Mouse (Mus musculus) neural tube, embryonic 14.5 days (tissue): ENCODE data around the gene Acvr1c. TPM values are rescaled to one million over a fixed set of nuclear protein-coding genes. Genes with fewer than 3 reads are reported as not detected.

ENCODE experiments used
- ATAC-seq: fragments of 200-750 bp; cut with Nextera tagmentation; 2 replicates; pipeline ENCODE4 v1.8.0; 2017; ENCODE audit warnings: low read depth, mild to moderate bottlenecking, moderate TSS enrichment, moderate library complexity
- H3K27ac ChIP-seq: fragments of 300-500 bp; sonication (generic); 2 replicates; pipeline ENCODE4 v1.5.1; 2014; ENCODE audit warnings: low read depth, mild to moderate bottlenecking, control low read depth, low read length, moderate library complexity, mixed read lengths
- H3K27me3 ChIP-seq: fragments of 300-500 bp; sonication (generic); 2 replicates; pipeline ENCODE4 v1.6.1; 2014; ENCODE audit warnings: low read length; ENCODE audit not compliant: control insufficient read depth, insufficient read depth
- H3K36me3 ChIP-seq: fragments of 300-500 bp; sonication (generic); 2 replicates; pipeline ENCODE4 v1.6.1; 2014; ENCODE audit warnings: low read length, mixed read lengths; ENCODE audit not compliant: control insufficient read depth, insufficient read depth
- H3K4me1 ChIP-seq: fragments of 300-500 bp; sonication (generic); 2 replicates; pipeline ENCODE4 v1.6.1; 2014; ENCODE audit warnings: low read length; ENCODE audit not compliant: control insufficient read depth, insufficient read depth
- H3K4me2 ChIP-seq: fragments of 300-500 bp; sonication (generic); 2 replicates; pipeline ENCODE4 v1.6.1; 2014; ENCODE audit warnings: mild to moderate bottlenecking, low read depth, low read length, control low read depth
- H3K4me3 ChIP-seq: fragments of 300-500 bp; sonication (generic); 2 replicates; pipeline ENCODE4 v1.5.1; 2014; ENCODE audit warnings: low read depth, low read length, control low read depth, mixed read lengths
- H3K9ac ChIP-seq: fragments of 300-500 bp; sonication (generic); replicated peaks from 2 replicates; pipeline ENCODE4 v1.6.1; 2014; ENCODE audit warnings: low read depth, mild to moderate bottlenecking, control low read depth, low read length, mixed read lengths
- H3K9me3 ChIP-seq: fragments of 300-500 bp; sonication (generic); 2 replicates; pipeline ENCODE4 v1.6.1; 2016; ENCODE audit warnings: low read length; ENCODE audit not compliant: control insufficient read depth
- WGBS: fragments of 180-500 bp; shearing (Covaris S2); extraction: QIAGEN DNeasy Blood & Tissue Kit; methylation state at CpG from one replicate; pipeline ENCODE4 v1.1.7; 2014; 5-methylcytosine and 5-hydroxymethylcytosine counted together
- polyA plus RNA-seq: library from polyadenylated mRNA; unstranded; fragments of >200 nt; fragmentation: Nextera tagmentation; extraction: Ambion mirVana; gene quantifications from 2 replicates; pipeline ENCODE4 v1.2.1, GENCODE M21; 2014

Gene Acvr1c
- polyA plus RNA-seq, 1 experiment from 2014 or later = 0.37 TPM

GRCm38 (mm10) chr2:58357068-58357413, 654 bp downstream of the Acvr1c start:
- Histone ChIP-seq H3K9ac (peak overlapping the region; percentile 47; the same call in 1 of the 2 replicates), H3K4me3 (peak overlapping the region; percentile 50), H3K27ac (no peak overlapping the region), H3K9me3 (no peaks in the 10 kb centered on the region), H3K36me3 (no peaks in the 10 kb centered on the region), H3K4me2 (peak overlapping the region; percentile 100), H3K27me3 (peaks cover 4% of the 10 kb centered on the region; the same call in 1 of the 2 replicates), H3K4me1 (peaks cover 9% of the 10 kb centered on the region; the same call in 1 of the 2 replicates)
- 2% methylated on average over 7 of the region's 7 CpGs for WGBS
- ATAC-seq = peak; percentile 64

- WGBS = 89% methylated on average over 3 of the region's 3 CpGs
- no peak for ATAC-seq
- no peaks in the 10 kb centered on the region for H3K9me3 ChIP-seq
- no peak overlapping the region for H3K9ac ChIP-seq
- H3K27ac ChIP-seq = no peak overlapping the region
- no peaks in the 10 kb centered on the region for H3K36me3 ChIP-seq
- no peak overlapping the region for H3K4me3 ChIP-seq
- H3K4me2 ChIP-seq = no peak overlapping the region
- H3K4me1 ChIP-seq = peaks cover 9% of the 10 kb centered on the region; the same call in 1 of the 2 replicates
- peaks cover 4% of the 10 kb centered on the region; the same call in 1 of the 2 replicates for H3K27me3 ChIP-seq
Measured at GRCm38 (mm10) chr2:58354389-58354788, 3.3 kb downstream of the Acvr1c start.

GRCm38 (mm10) chr2:58352846-58353245, 4.8 kb downstream of the Acvr1c start:
- Histone ChIP-seq H3K9ac (no peak overlapping the region), H3K36me3 (no peaks in the 10 kb centered on the region), H3K4me3 (no peak overlapping the region), H3K4me1 (peaks cover 9% of the 10 kb centered on the region; the same call in 1 of the 2 replicates), H3K9me3 (no peaks in the 10 kb centered on the region), H3K4me2 (no peak overlapping the region), H3K27me3 (peaks cover 4% of the 10 kb centered on the region; the same call in 1 of the 2 replicates), H3K27ac (no peak overlapping the region)
- no peak for ATAC-seq
- WGBS = 75% methylated on average over 5 of the region's 5 CpGs

- no peaks in the 10 kb centered on the region for H3K36me3 ChIP-seq
- H3K27me3 ChIP-seq = no peaks in the 10 kb centered on the region
- no peaks in the 10 kb centered on the region for H3K4me1 ChIP-seq
- H3K4me3 ChIP-seq = no peak overlapping the region
- no peak for ATAC-seq
- H3K27ac ChIP-seq = no peak overlapping the region
- H3K4me2 ChIP-seq = no peak overlapping the region
- no peaks in the 10 kb centered on the region for H3K9me3 ChIP-seq
- no peak overlapping the region for H3K9ac ChIP-seq
- 93% methylated on average over 2 of the region's 2 CpGs for WGBS
Measured at GRCm38 (mm10) chr2:58350657-58351056, 7.0 kb downstream of the Acvr1c start.

GRCm38 (mm10) chr2:58336730-58337129, 21.0 kb downstream of the Acvr1c start:
- Histone ChIP-seq H3K4me2 (no peak overlapping the region), H3K9me3 (no peaks in the 10 kb centered on the region), H3K27me3 (no peaks in the 10 kb centered on the region), H3K27ac (no peak overlapping the region), H3K4me1 (no peaks in the 10 kb centered on the region), H3K36me3 (no peaks in the 10 kb centered on the region), H3K4me3 (no peak overlapping the region), H3K9ac (no peak overlapping the region)
- 90% methylated on average over 5 of the region's 5 CpGs for WGBS
- ATAC-seq = no peak

GRCm38 (mm10) chr2:58329589-58329988, 28.1 kb downstream of the Acvr1c start:
- Histone ChIP-seq H3K9me3 (no peaks in the 10 kb centered on the region), H3K27ac (no peak overlapping the region), H3K4me1 (0 out of 2 replicates have a peak, but pooled peaks cover 2% of the 10 kb centered on the region), H3K27me3 (no peaks in the 10 kb centered on the region), H3K4me2 (no peak overlapping the region), H3K9ac (no peak overlapping the region), H3K4me3 (no peak overlapping the region), H3K36me3 (no peaks in the 10 kb centered on the region)
- ATAC-seq = no peak
- WGBS = 82% methylated on average over 5 of the region's 5 CpGs

GRCm38 (mm10) chr2:58324118-58324901, 33.4 kb downstream of the Acvr1c start:
- Histone ChIP-seq H3K4me3 (peak overlapping the region; percentile 31), H3K4me1 (0 out of 2 replicates have a peak, but pooled peaks cover 4% of the 10 kb centered on the region), H3K9ac (peak overlapping the region; percentile 64), H3K9me3 (no peaks in the 10 kb centered on the region), H3K27ac (no peak overlapping the region), H3K4me2 (peak overlapping the region; percentile 70), H3K36me3 (no peaks in the 10 kb centered on the region), H3K27me3 (no peaks in the 10 kb centered on the region)
- peak; percentile 94 for ATAC-seq
- 9% methylated on average over 23 of the region's 23 CpGs for WGBS

- 0 out of 2 replicates have a peak, but pooled peaks cover 4% of the 10 kb centered on the region for H3K4me1 ChIP-seq
- no peaks in the 10 kb centered on the region for H3K27me3 ChIP-seq
- ATAC-seq = no peak
- WGBS = 89% methylated on average over 6 of the region's 6 CpGs
- no peaks in the 10 kb centered on the region for H3K36me3 ChIP-seq
- H3K27ac ChIP-seq = no peak overlapping the region
- no peaks in the 10 kb centered on the region for H3K9me3 ChIP-seq
- no peak overlapping the region for H3K9ac ChIP-seq
- no peak overlapping the region for H3K4me3 ChIP-seq
- H3K4me2 ChIP-seq = no peak overlapping the region
Measured at GRCm38 (mm10) chr2:58323274-58323673, 34.4 kb downstream of the Acvr1c start.

- ATAC-seq = no peak
- no peaks in the 10 kb centered on the region for H3K9me3 ChIP-seq
- H3K27ac ChIP-seq = no peak overlapping the region
- no peak overlapping the region for H3K4me2 ChIP-seq
- WGBS = 90% methylated on average over 7 of the region's 7 CpGs
- H3K9ac ChIP-seq = no peak overlapping the region
- no peaks in the 10 kb centered on the region for H3K4me1 ChIP-seq
- H3K4me3 ChIP-seq = no peak overlapping the region
- no peaks in the 10 kb centered on the region for H3K27me3 ChIP-seq
- no peaks in the 10 kb centered on the region for H3K36me3 ChIP-seq
Measured at GRCm38 (mm10) chr2:58316186-58316585, 41.5 kb downstream of the Acvr1c start.
